Mouse (Mus musculus) lung, embryonic 14.5 days (tissue): Measurements from ENCODE around the gene Mbd4. TPM values are rescaled to one million over a fixed set of nuclear protein-coding genes. Genes with fewer than 3 reads are reported as not detected.

Source experiments
- ATAC-seq: fragments of 200-750 bp; cut with Nextera tagmentation; 2 replicates; pipeline ENCODE4 v1.8.0; 2017; ENCODE audit warnings: mild to moderate bottlenecking, moderate TSS enrichment, moderate library complexity; ENCODE audit not compliant: insufficient read depth
- DNase-seq: peaks from one replicate; pipeline ENCODE4 v3.0.0-alpha.2; 2015
- H3K27ac ChIP-seq: fragments of 300-500 bp; sonication (generic); 2 replicates; pipeline ENCODE4 v1.5.1; 2014; ENCODE audit warnings: low read depth, mild to moderate bottlenecking, moderate library complexity
- H3K27me3 ChIP-seq: fragments of 300-500 bp; sonication (generic); 2 replicates; pipeline ENCODE4 v1.6.1; 2014; ENCODE audit warnings: low read length, control low read depth; ENCODE audit not compliant: insufficient read depth
- H3K36me3 ChIP-seq: fragments of 300-500 bp; sonication (generic); 2 replicates; pipeline ENCODE4 v1.6.1; 2014; ENCODE audit warnings: control low read depth; ENCODE audit not compliant: insufficient read depth
- H3K4me1 ChIP-seq: fragments of 300-500 bp; sonication (generic); 2 replicates; pipeline ENCODE4 v1.6.1; 2014; ENCODE audit warnings: antibody characterized with exemption, control low read depth; ENCODE audit not compliant: insufficient read depth
- H3K4me2 ChIP-seq: fragments of 300-500 bp; sonication (generic); 2 replicates; pipeline ENCODE4 v1.6.1; 2014; ENCODE audit warnings: mild to moderate bottlenecking
- H3K4me3 ChIP-seq: fragments of 300-500 bp; sonication (generic); 2 replicates; pipeline ENCODE4 v1.5.1; 2014; ENCODE audit warnings: low read depth, low read length
- H3K9ac ChIP-seq: fragments of 300-500 bp; sonication (generic); 2 replicates; pipeline ENCODE4 v1.6.1; 2014
- H3K9me3 ChIP-seq: fragments of 300-500 bp; sonication (generic); 2 replicates; pipeline ENCODE4 v1.6.1; 2016; ENCODE audit warnings: low read depth, low read length, control low read depth
- CTCF ChIP-seq: IDR thresholded peaks from 2 replicates; pipeline ENCODE4 v1.5.1; 2016; ENCODE audit warnings: antibody characterized with exemption, low read depth
- WGBS: fragments of 180-500 bp; shearing (Covaris S2); extraction: QIAGEN DNeasy Blood & Tissue Kit; methylation state at CpG from one replicate; pipeline ENCODE4 v1.1.7; 2014; 5-methylcytosine and 5-hydroxymethylcytosine counted together
- polyA plus RNA-seq: library from polyadenylated mRNA; unstranded; fragments of >200 nt; fragmentation: Nextera tagmentation; extraction: Ambion mirVana; gene quantifications from 2 replicates; pipeline ENCODE4 v1.2.1, GENCODE M21; 2014

Gene Mbd4
- polyA plus RNA-seq = 17.1 and 20.1 TPM in 2 replicates

DNA sequence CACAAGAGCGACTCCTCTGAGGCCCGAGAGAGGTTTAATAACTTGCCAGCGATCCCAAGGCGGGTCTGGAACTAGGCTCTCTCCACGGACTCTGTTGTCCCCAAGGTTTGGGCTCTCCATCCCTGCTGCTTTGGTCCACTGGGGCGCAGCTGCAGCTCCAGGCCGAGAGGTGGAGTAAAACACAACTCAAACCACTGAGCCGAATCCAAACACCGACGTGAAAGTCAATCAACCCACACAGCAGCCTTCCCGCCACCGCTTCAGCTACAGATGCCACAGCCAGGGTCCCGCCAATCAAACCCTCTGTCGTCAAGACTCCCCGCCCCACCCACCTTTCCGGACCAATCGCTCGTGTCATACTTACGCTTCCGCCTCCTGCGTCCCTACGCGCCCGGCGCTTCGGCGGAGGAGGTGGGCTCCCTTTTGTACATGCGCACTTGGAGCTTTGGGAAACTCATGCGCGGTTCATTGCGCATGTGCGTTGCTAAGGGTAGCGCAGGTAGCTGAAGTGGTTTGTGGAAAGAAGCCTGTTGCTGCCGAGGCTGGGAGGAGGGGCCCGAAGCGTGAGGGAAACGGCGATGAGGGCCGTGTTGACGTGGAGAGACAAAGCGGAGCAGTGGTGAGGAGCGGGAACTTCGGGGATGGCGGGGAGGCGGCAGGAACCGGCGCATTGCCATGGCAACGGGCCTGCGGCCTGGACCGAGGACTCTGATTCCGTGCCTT, at the start of gene Mbd4, which contains the start of gene Ift122:
Gene Mbd4 (minus strand): TSS at position 281 of the 723 bp plus-strand sequence.
Gene Ift122 (plus strand): TSS at position 380 of the 723 bp plus-strand sequence.
- peak within 1 kb of the TSS; percentile 82 for H3K4me2 ChIP-seq
- ATAC-seq (peak; percentile 98), DNase-seq (peak; percentile 100)
- TF ChIP-seq CTCF = peak; percentile 71
- H3K4me1 ChIP-seq = peaks cover 26% of the 10 kb centered on the region
- H3K27ac ChIP-seq = peak within 1 kb of the TSS; percentile 94
- H3K27me3 ChIP-seq = no peaks in the 10 kb centered on the region
- under 1% methylated on average over 49 of the region's 51 CpGs for WGBS
- peak within 1 kb of the TSS; percentile 64 for H3K9ac ChIP-seq
- H3K9me3 ChIP-seq = no peaks in the 10 kb centered on the region
- H3K36me3 ChIP-seq = peaks cover 16% of the 10 kb centered on the region
- H3K4me3 ChIP-seq = peak within 1 kb of the TSS; percentile 60

DNA sequence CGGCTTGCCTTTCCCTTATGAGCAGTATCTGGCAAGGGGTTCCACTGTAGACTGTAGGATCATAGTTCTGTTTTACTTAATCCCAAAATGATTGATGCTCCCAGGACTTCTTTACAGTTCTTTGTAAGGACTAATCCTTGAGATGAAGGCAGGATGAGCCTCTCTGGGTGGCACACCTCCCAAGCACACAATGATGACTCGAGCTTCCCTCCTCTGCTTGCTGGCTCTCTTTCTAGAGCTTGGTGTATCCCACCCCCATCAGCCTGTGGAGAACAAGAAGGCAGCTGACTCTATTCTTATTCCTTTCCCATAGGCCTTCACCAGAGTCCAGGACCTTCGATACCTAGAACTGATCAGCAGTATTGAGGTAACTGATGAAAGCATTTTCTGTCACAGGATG, 49.4 kb upstream of the Mbd4 start:
- no peak overlapping the region for H3K27ac ChIP-seq
- peaks cover 18% of the 10 kb centered on the region; the same call in 1 of the 2 replicates for H3K36me3 ChIP-seq
- 70% methylated on average over 3 of the region's 3 CpGs for WGBS
- no peaks in the 10 kb centered on the region for H3K9me3 ChIP-seq
- ATAC-seq (no peak), DNase-seq (no peak)
- 0 out of 2 replicates have a peak, but pooled peaks cover 4% of the 10 kb centered on the region for H3K4me1 ChIP-seq
- H3K9ac ChIP-seq = no peak overlapping the region
- no peak overlapping the region for H3K4me2 ChIP-seq
- no peak for TF ChIP-seq CTCF
- H3K27me3 ChIP-seq = no peaks in the 10 kb centered on the region
- no peak overlapping the region for H3K4me3 ChIP-seq

DNA sequence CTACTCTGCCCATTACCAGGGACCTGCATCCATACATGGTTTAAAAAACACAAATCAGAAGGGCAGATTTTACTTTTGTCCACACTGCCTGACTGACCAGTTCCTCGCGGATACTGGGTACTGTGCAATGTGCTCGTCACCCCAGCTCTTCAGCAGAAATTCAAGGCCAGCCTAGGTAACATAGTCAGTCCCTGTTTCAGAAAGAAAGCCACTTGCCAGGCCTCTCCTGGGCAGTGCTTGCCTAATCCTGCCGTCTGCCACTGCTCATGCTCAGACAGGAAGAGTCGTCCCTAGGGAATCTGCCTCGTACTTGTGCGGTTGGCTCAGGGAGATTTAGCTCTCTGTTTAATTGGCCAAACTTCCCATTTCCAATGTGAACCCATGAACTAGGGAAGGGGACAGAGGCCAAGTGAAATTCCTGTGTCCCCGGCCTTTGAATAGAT, 48.3 kb upstream of the Mbd4 start:
- no peak overlapping the region for H3K4me3 ChIP-seq
- DNase-seq (peak; percentile 41), ATAC-seq (peak; percentile 18; the same call in 1 of the 2 replicates)
- H3K36me3 ChIP-seq = peaks cover 17% of the 10 kb centered on the region; the same call in 1 of the 2 replicates
- H3K27ac ChIP-seq = peak overlapping the region; percentile 61; the same call in 1 of the 2 replicates
- H3K9me3 ChIP-seq = no peaks in the 10 kb centered on the region
- no peak for TF ChIP-seq CTCF
- no peaks in the 10 kb centered on the region for H3K27me3 ChIP-seq
- 0 out of 2 replicates have a peak, but pooled peaks cover 4% of the 10 kb centered on the region for H3K4me1 ChIP-seq
- no peak overlapping the region for H3K9ac ChIP-seq
- WGBS = 81% methylated on average over 8 of the region's 8 CpGs
- H3K4me2 ChIP-seq = no peak overlapping the region

DNA sequence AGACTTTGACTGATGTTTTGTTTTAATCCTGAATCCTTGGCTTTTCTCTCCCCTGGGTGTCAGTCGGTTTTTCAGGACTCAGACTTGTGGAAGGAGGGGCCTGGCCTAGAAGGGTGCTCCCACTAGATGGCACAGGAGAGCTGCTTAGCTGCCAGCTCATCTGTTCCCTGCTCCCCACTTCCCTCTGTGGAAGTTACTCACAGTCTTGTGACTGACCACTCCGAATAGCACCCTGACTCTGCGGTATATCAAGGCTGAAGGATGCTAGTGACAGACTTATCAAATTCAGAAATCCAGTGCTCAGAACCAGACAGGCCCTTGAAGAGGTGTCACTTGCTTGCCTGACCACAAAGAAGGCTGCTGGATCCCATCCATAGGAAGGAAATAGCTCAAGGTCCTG, 47.9 kb upstream of the Mbd4 start:
- H3K4me3 ChIP-seq = no peak overlapping the region
- DNase-seq (peak; percentile 87), ATAC-seq (peak; percentile 81)
- H3K36me3 ChIP-seq = peaks cover 16% of the 10 kb centered on the region; the same call in 1 of the 2 replicates
- no peaks in the 10 kb centered on the region for H3K27me3 ChIP-seq
- 0 out of 2 replicates have a peak, but pooled peaks cover 4% of the 10 kb centered on the region for H3K4me1 ChIP-seq
- no peak overlapping the region for H3K4me2 ChIP-seq
- H3K9ac ChIP-seq = no peak overlapping the region
- H3K9me3 ChIP-seq = no peaks in the 10 kb centered on the region
- peak; percentile 89 for TF ChIP-seq CTCF
- 11% methylated on average over 3 of the region's 3 CpGs for WGBS
- peak overlapping the region; percentile 61; the same call in 1 of the 2 replicates for H3K27ac ChIP-seq

DNA sequence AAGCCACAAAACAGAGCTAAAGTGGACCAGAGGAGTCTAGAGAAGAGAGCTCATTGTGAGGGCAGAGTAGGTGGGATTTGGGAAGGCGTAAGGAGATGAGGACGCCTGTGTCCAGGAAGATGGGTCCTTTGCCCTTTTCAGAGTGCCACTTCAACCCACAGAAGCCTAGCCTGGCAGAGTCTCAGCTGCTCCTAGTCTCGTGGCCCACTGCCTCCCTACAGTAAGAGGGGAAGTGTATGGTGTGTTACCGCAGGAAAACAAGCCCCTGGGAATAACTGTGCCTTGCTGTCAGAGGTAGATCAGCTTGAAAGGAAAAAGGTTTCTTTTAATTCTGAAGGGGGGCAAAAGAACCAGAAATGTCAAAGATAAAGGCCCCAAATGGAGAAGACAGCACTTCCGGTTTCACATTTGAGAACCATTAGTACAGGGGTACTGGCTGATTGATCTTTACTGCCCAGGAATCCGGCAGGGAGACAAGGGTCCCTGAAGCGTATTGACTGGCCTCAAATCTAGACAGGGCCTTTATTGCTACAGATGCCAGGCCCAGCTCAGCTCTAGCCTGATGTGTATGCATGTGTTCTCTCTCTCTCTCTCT, 44.9 kb upstream of the Mbd4 start:
- 79% methylated on average over 7 of the region's 7 CpGs for WGBS
- Histone ChIP-seq H3K27me3 (no peaks in the 10 kb centered on the region), H3K4me3 (no peak overlapping the region), H3K9me3 (no peaks in the 10 kb centered on the region), H3K4me2 (no peak overlapping the region), H3K36me3 (peaks cover 16% of the 10 kb centered on the region; the same call in 1 of the 2 replicates), H3K4me1 (no peaks in the 10 kb centered on the region), H3K27ac (no peak overlapping the region), H3K9ac (no peak overlapping the region)
- DNase-seq (no peak), ATAC-seq (no peak)
- no peak for TF ChIP-seq CTCF

DNA sequence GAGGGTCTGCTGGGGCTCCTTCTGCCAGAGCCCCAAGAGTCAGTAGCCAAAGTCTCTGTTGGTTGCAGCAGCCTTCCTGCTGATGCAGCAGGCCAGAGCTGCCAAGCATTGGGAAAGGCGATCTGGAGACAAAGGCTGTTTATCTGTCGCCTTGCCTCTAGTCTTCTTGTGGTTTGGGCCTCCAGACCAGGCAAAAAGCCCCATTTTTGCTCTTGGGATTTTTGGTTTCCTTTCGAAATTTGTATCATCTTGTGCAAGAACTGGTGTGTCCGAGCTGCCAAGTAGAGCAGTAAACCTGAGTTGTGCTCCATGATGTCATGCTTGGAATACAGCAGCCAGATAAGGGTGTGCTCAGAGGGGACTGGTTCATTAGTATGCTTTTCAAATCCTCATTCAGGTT, 43.9 kb upstream of the Mbd4 start:
- Histone ChIP-seq H3K27ac (peak overlapping the region; percentile 55; the same call in 1 of the 2 replicates), H3K4me3 (no peak overlapping the region), H3K9me3 (no peaks in the 10 kb centered on the region), H3K9ac (no peak overlapping the region), H3K36me3 (peaks cover 11% of the 10 kb centered on the region; the same call in 1 of the 2 replicates), H3K4me2 (no peak overlapping the region), H3K4me1 (no peaks in the 10 kb centered on the region), H3K27me3 (no peaks in the 10 kb centered on the region)
- no peak for TF ChIP-seq CTCF
- ATAC-seq (no peak), DNase-seq (peak; percentile 53)
- WGBS = 63% methylated on average over 4 of the region's 4 CpGs

DNA sequence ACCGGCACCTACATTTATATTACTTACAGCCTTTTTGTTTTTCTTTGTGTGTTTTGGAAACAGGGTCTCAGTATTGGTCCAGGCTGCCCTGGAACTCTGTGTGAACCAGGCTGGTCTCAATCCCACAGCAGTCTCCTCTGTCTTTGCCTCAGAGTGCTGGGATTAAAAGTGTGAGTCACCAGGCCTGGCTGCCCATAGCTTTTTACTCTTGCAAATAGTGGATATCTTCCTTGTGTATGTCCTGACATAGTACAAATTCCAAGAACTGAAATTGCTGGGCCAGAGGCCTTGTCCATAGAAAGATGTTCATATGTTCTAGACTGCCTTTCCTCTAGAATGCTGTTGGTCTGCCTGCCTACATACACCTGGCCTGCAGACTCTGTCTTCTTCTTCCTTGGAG, 43.2 kb upstream of the Mbd4 start:
- ATAC-seq (no peak), DNase-seq (no peak)
- Histone ChIP-seq H3K36me3 (peaks cover 11% of the 10 kb centered on the region; the same call in 1 of the 2 replicates), H3K4me3 (no peak overlapping the region), H3K4me2 (no peak overlapping the region), H3K27ac (no peak overlapping the region), H3K4me1 (0 out of 2 replicates have a peak, but pooled peaks cover 3% of the 10 kb centered on the region), H3K9me3 (no peaks in the 10 kb centered on the region), H3K9ac (no peak overlapping the region), H3K27me3 (no peaks in the 10 kb centered on the region)
- WGBS = 53% methylated on average over 1 of the region's 1 CpGs
- no peak for TF ChIP-seq CTCF
